ENCODE assay signal across 12 mouse cellular contexts in genomic region chr7:142584882-142585281, GRCm38 (mm10). TPM values are rescaled to one million over a fixed set of nuclear protein-coding genes. Genes with fewer than 3 reads are reported as not detected.
DNase-seq lines count a peak whose midpoint lies in the region.
"Had no signal": no experiment of that assay in that cellular context is flagged by ENCODE, and none has a peak within 500 bp of the region (broad histone marks: within the 10 kb centered on the region; RNA-seq: fewer than 3 reads in every experiment).

No protein-coding gene starts in this region.

- DNase-seq in layer of hippocampus, adult 18-20 months (ENCODE audit: low spot score in 2 of 2), result peak; percentile 16 to 60
- no peak for DNase-seq in layer of hippocampus, postnatal 25 days (ENCODE audit: extremely low spot score in 1 of 2, low spot score in 1 of 2)
- peak; percentile 27 to 40 for DNase-seq in left cerebral cortex, postnatal 14 days (ENCODE audit: low spot score in 2 of 2)
- DNase-seq in left cerebral cortex, postnatal 10 days (ENCODE audit: extremely low spot score in 1 of 2, low spot score in 2 of 2), result no peak
- DNase-seq in brain, adult 2 months (ENCODE audit: low read depth, low spot score), result peak; percentile 38
- DNase-seq in telencephalon, adult 2 months (ENCODE audit: low read depth, low spot score), result peak; percentile 38
- DNase-seq: adrenal gland, postnatal 14 days; cerebellum, adult 18-20 months; cerebellum, adult 9-11 months; cerebellum, postnatal 36 days; gastrocnemius, adult 2 months; gastrocnemius, postnatal 25 days had no signal

- intact Hi-C loops in left cerebral cortex, postnatal 14 days (cut with DNase I), result loop anchor here (5.0 kb wide), 1 partner anchor 98 kb away; no protein-coding TSS in a partner anchor
- intact Hi-C loops in left cerebral cortex, postnatal 10 days (cut with DNase I), result loop anchor here (5.0 kb wide), 1 partner anchor 143 kb away; the partner anchor contains the start of gene Tnni2

RNA-seq across cellular contexts. Expression of gene Mrpl23, which starts 52.4 kb away (rescaled TPM):
- 1 to 10 TPM; 6.8 to 8.4 TPM for total RNA-seq in layer of hippocampus, adult 18-20 months (2021)
- 1 to 10 TPM; 5.8 to 6.7 TPM for total RNA-seq in layer of hippocampus, postnatal 25 days (2021)
- 1 to 10 TPM; 4.1 to 8.0 TPM for total RNA-seq in left cerebral cortex, postnatal 14 days (2021)
- total RNA-seq in left cerebral cortex, postnatal 10 days (2021), result 1 to 10 TPM; 4.8 to 7.2 TPM

Comparison
In these comparisons a context has a peak if more than half of its experiments do, and no peak if none do; other contexts are left out.
1. DNase-seq: peak in layer of hippocampus, adult 18-20 months (2 of 2), left cerebral cortex, postnatal 14 days (2 of 2), brain, adult 2 months (single experiment) and telencephalon, adult 2 months (single experiment); none in layer of hippocampus, postnatal 25 days (0 of 2) and left cerebral cortex, postnatal 10 days (0 of 2).